Mouse (Mus musculus) CH12.LX (cell line): ENCODE data around the gene Zfp964. TPM values are rescaled to one million over a fixed set of nuclear protein-coding genes. Genes with fewer than 3 reads are reported as not detected.

ENCODE experiments used
- DNase-seq: peaks from one replicate; pipeline ENCODE4 v3.0.0-alpha.2; 2013; ENCODE audit errors: extremely low read depth
- H3K27ac ChIP-seq: 2 replicates; pipeline ENCODE4 v1.5.1; 2012; ENCODE audit warnings: low read depth, mild to moderate bottlenecking, control low read depth, moderate library complexity; ENCODE audit not compliant: insufficient read depth
- H3K27me3 ChIP-seq: replicated peaks from 2 replicates; pipeline ENCODE3; 2012; ENCODE audit warnings: inconsistent platforms
- H3K36me3 ChIP-seq, 2 experiments: replicated peaks in 1 of 2; 2 replicates each; pipeline versions ENCODE3 to v1.6.1; 2012; ENCODE audit warnings: inconsistent platforms in 1 of 2, low read length in 1 of 2, mild to moderate bottlenecking in 1 of 2, mixed read lengths in 1 of 2, moderate library complexity in 1 of 2; ENCODE audit not compliant: control insufficient read depth in 1 of 2, insufficient read depth in 1 of 2
- H3K4me1 ChIP-seq, 2 experiments: 2 replicates each; pipeline ENCODE4 v1.6.1; 2012; ENCODE audit warnings: inconsistent platforms in 1 of 2, moderate library complexity in 1 of 2; ENCODE audit not compliant: insufficient read depth in 2 of 2, control insufficient read depth in 1 of 2
- H3K4me2 ChIP-seq: 2 replicates; pipeline ENCODE4 v1.6.1; 2012; ENCODE audit warnings: low read depth, mild to moderate bottlenecking, control low read depth; ENCODE audit not compliant: poor library complexity, insufficient read depth, severe bottlenecking
- H3K4me3 ChIP-seq, 3 experiments: fragments of 150-350 bp in 1 of 3; sonication (generic) in 1 of 3; replicated peaks in 1 of 3; 2 replicates each; pipeline versions ENCODE3 to v1.5.1; 2011 to 2012; ENCODE audit warnings: low read depth in 2 of 3, low read length in 2 of 3, mild to moderate bottlenecking in 2 of 3, moderate library complexity in 2 of 3, control low read depth in 1 of 3, improper control_type of control experiment in 1 of 3, inconsistent platforms in 1 of 3, mixed read lengths in 1 of 3; ENCODE audit not compliant: poor library complexity in 1 of 3
- H3K79me2 ChIP-seq: replicated peaks from 2 replicates; pipeline ENCODE4 v1.6.1; 2012; ENCODE audit warnings: mild to moderate bottlenecking, moderate library complexity; ENCODE audit not compliant: control insufficient read depth, poor library complexity, insufficient read depth, severe bottlenecking; ENCODE audit errors: extremely low read depth
- H3K9ac ChIP-seq: 2 replicates; pipeline ENCODE4 v1.6.1; 2012; ENCODE audit warnings: low read depth, mild to moderate bottlenecking, control low read depth, moderate library complexity; ENCODE audit not compliant: insufficient read depth
- H3K9me3 ChIP-seq: replicated peaks from 2 replicates; pipeline ENCODE3; 2012; ENCODE audit warnings: low read length, inconsistent platforms, mixed read lengths
- BHLHE40 ChIP-seq: IDR thresholded peaks from 2 replicates; pipeline ENCODE4 v1.6.1; 2011; ENCODE audit warnings: mild to moderate bottlenecking, low read depth, low read length, improper control_type of control experiment
- CHD1 ChIP-seq: IDR thresholded peaks from 2 replicates; pipeline ENCODE4 v1.6.1; 2012; ENCODE audit warnings: low read depth, low read length, improper control_type of control experiment, inconsistent platforms
- CTCF ChIP-seq, 2 experiments: IDR thresholded peaks in 1 of 2; conservative IDR thresholded peaks in 1 of 2; 2 replicates each; pipeline ENCODE4 v1.5.1; 2011 to 2012; ENCODE audit warnings: low read depth in 2 of 2, low read length in 2 of 2, improper control_type of control experiment in 1 of 2, inconsistent platforms in 1 of 2, mild to moderate bottlenecking in 1 of 2, moderate library complexity in 1 of 2
- ELF1 ChIP-seq: IDR thresholded peaks from 2 replicates; pipeline ENCODE4 v1.6.1; 2014; ENCODE audit warnings: low read depth, mild to moderate bottlenecking, inconsistent platforms, low read length, improper control_type of control experiment
- EP300 ChIP-seq: IDR thresholded peaks from 2 replicates; pipeline ENCODE4 v1.6.1; 2011; ENCODE audit warnings: low read length, improper control_type of control experiment
- ETS1 ChIP-seq: conservative IDR thresholded peaks from 2 replicates; pipeline ENCODE4 v1.6.1; 2012; ENCODE audit warnings: low read depth, mild to moderate bottlenecking, inconsistent platforms, low read length, improper control_type of control experiment, moderate library complexity
- HCFC1 ChIP-seq: IDR thresholded peaks from 2 replicates; pipeline ENCODE4 v1.6.1; 2012; ENCODE audit warnings: low read depth, mild to moderate bottlenecking, inconsistent platforms, low read length, improper control_type of control experiment
- IRF4 ChIP-seq: IDR thresholded peaks from 2 replicates; pipeline ENCODE4 v1.6.1; 2014; ENCODE audit warnings: low read depth, mild to moderate bottlenecking, inconsistent platforms, low read length, improper control_type of control experiment
- JUN ChIP-seq: IDR thresholded peaks from 2 replicates; pipeline ENCODE4 v1.6.1; 2011; ENCODE audit warnings: low read depth, mild to moderate bottlenecking, low read length, improper control_type of control experiment, moderate library complexity; ENCODE audit not compliant: insufficient read depth
- JUND ChIP-seq: conservative IDR thresholded peaks from 2 replicates; pipeline ENCODE4 v1.6.1; 2011; ENCODE audit warnings: low read depth, low read length, improper control_type of control experiment
- MAFK ChIP-seq: IDR thresholded peaks from 2 replicates; pipeline ENCODE4 v1.6.1; 2011; ENCODE audit warnings: low read length, improper control_type of control experiment; ENCODE audit not compliant: insufficient replicate concordance
- MAX ChIP-seq: IDR thresholded peaks from 2 replicates; pipeline ENCODE4 v1.6.1; 2011; ENCODE audit warnings: low read length, improper control_type of control experiment
- MAZ ChIP-seq: IDR thresholded peaks from 2 replicates; pipeline ENCODE4 v1.6.1; 2012; ENCODE audit warnings: low read depth, mild to moderate bottlenecking, inconsistent platforms, low read length, improper control_type of control experiment, moderate library complexity
- MEF2A ChIP-seq: IDR thresholded peaks from 2 replicates; pipeline ENCODE4 v1.6.1; 2014; ENCODE audit warnings: low read depth, mild to moderate bottlenecking, inconsistent platforms, low read length, improper control_type of control experiment, borderline replicate concordance
- NELFE ChIP-seq: IDR thresholded peaks from 2 replicates; pipeline ENCODE4 v1.6.1; 2011; ENCODE audit warnings: low read depth, low read length, improper control_type of control experiment
- PAX5 ChIP-seq: IDR thresholded peaks from 2 replicates; pipeline ENCODE4 v1.6.1; 2012; ENCODE audit warnings: low read length, inconsistent platforms, mixed read lengths
- POLR2A ChIP-seq: IDR thresholded peaks from 2 replicates; pipeline ENCODE4 v1.6.1; 2011; ENCODE audit warnings: low read depth, mild to moderate bottlenecking, improper control_type of control experiment, low read length
- POLR2AphosphoS2 ChIP-seq: IDR thresholded peaks from 2 replicates; pipeline ENCODE4 v1.6.1; 2011; ENCODE audit warnings: low read depth, low read length, improper control_type of control experiment
- RAD21 ChIP-seq: IDR thresholded peaks from 2 replicates; pipeline ENCODE4 v1.6.1; 2011; ENCODE audit warnings: low read depth, mild to moderate bottlenecking, low read length, improper control_type of control experiment, moderate library complexity
- RCOR1 ChIP-seq: conservative IDR thresholded peaks from 2 replicates; pipeline ENCODE4 v1.6.1; 2012; ENCODE audit warnings: low read depth, mild to moderate bottlenecking, inconsistent platforms, low read length, improper control_type of control experiment
- SIN3A ChIP-seq: IDR thresholded peaks from 2 replicates; pipeline ENCODE4 v1.6.1; 2012; ENCODE audit warnings: low read length, improper control_type of control experiment, inconsistent platforms
- SMC3 ChIP-seq: IDR thresholded peaks from 2 replicates; pipeline ENCODE4 v1.6.1; 2011; ENCODE audit warnings: low read depth, low read length, improper control_type of control experiment
- TBP ChIP-seq: conservative IDR thresholded peaks from 2 replicates; pipeline ENCODE4 v1.6.1; 2011; ENCODE audit warnings: low read depth, low read length, improper control_type of control experiment
- UBTF ChIP-seq: IDR thresholded peaks from 2 replicates; pipeline ENCODE4 v1.6.1; 2012; ENCODE audit warnings: low read depth, mild to moderate bottlenecking, inconsistent platforms, low read length, improper control_type of control experiment, moderate library complexity
- ZC3H11A ChIP-seq: IDR thresholded peaks from 2 replicates; pipeline ENCODE4 v1.6.1; 2012; ENCODE audit warnings: low read depth, mild to moderate bottlenecking, inconsistent platforms, low read length, improper control_type of control experiment
- ZKSCAN1 ChIP-seq: IDR thresholded peaks from 2 replicates; pipeline ENCODE4 v1.6.1; 2012; ENCODE audit warnings: low read depth, inconsistent platforms, low read length, improper control_type of control experiment, borderline replicate concordance
- ZNF384 ChIP-seq: IDR thresholded peaks from 2 replicates; pipeline ENCODE4 v1.6.1; 2012; ENCODE audit warnings: low read depth, low read length, improper control_type of control experiment, inconsistent platforms
- dilution Hi-C: fragments of 300-500 bp; cut with MboI; formaldehyde crosslinking; loops from 2 replicates; pipeline ENCODE4 v1.14.3; 2020; ENCODE audit warnings: low sequenced_read_pairs; ENCODE audit not compliant: extremely low pct_unique_long_range_greater_than_20kb, extremely low pct_ligation_motif_present
- in situ Hi-C: fragments of 300-500 bp; cut with MboI; formaldehyde crosslinking; loops from 3 replicates; pipeline ENCODE4 v1.14.3; 2019; ENCODE audit warnings: low sequenced_read_pairs, low pct_ligation_motif_present, low pct_unique_long_range_greater_than_20kb, mixed read lengths
- polyA plus RNA-seq: library from polyadenylated mRNA; unstranded; fragments of >175 nt; gene quantifications from 2 replicates; pipeline ENCODE4 v1.2.1, GENCODE M21; 2012; ENCODE audit warnings: low read depth; ENCODE audit not compliant: insufficient read length
- total RNA-seq, 2 experiments: library from RNA; depleted of rRNA; stranded (reverse); fragments of 300-350 nt in 1 of 2; fragments of >200 nt in 1 of 2; gene quantifications; 2 replicates each; pipeline ENCODE4 v1.2.3; 2012 to 2014

The Zfp964 gene
- total and polyA plus RNA-seq, 3 experiments, result 0.37 to 0.63 (median 0.55) TPM

DNA sequence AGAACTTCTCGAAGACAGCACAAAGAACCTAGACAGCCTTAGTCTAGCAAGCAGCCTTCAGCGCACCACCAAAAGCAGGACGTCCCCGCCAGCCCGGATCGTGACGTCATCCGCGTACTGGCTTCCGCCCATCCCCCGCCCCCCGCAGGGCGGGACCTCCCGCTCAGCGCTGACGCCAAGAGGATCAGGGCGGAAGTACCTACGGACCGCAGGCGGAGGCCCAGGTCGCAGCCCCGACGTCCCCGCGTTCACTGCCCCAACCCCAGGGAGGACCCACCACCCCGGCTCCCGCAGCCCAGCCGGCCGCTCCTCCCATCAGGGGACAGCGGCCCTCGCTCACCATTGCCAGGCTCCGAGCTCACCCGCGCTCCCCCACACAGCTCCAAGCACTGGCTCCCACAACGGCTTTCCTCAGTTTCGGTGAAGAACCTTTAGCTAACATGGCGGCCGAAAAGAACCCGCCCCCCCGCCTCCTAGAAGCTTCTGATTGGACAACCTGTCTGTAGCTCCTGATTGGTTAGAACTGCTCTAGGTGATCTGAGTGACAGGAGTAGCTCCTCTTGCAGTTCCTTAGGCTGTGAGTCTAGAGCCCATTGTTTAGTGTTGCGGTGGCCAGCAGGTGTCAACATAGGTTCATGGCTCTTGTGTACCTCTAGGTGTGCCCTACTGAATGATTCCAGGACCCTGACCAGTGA lies 29.0 kb upstream of the Zfp964 start, which contains the start of gene Zfp868 (continued):
- TF ChIP-seq ELF1, result peak; percentile 96
- TF ChIP-seq NELFE, result peak; percentile 88
- TF ChIP-seq UBTF, result no peak
- peak; percentile 39; the same call in 1 of the 2 replicates for TF ChIP-seq ETS1
- 0 out of 2 replicates have a peak, but pooled peaks have one; percentile 13 for TF ChIP-seq BHLHE40
- peak; percentile 64; the same call in 1 of the 2 replicates for TF ChIP-seq JUN
- no peak for TF ChIP-seq MAFK
- TF ChIP-seq ZKSCAN1, result no peak
- peak; percentile 95 for TF ChIP-seq POLR2A
- 0 out of 2 replicates have a peak, but pooled peaks have one; percentile 8 for TF ChIP-seq ZC3H11A
- peak; percentile 45; the same call in 1 of the 2 replicates for TF ChIP-seq MAZ
- TF ChIP-seq MAX, result peak; percentile 51; the same call in 1 of the 2 replicates
- TF ChIP-seq RAD21, result peak; percentile 91
- peak; percentile 90 for TF ChIP-seq HCFC1
- TF ChIP-seq TBP, result peak; percentile 86
- peak; percentile 73 for TF ChIP-seq SMC3

- in situ Hi-C loops, result no loop called here
- Histone ChIP-seq H3K4me3 (peak overlapping the region in 1 of 3 experiments; percentile 72), H3K79me2 (no peaks in the 10 kb centered on the region), H3K4me2 (peak overlapping the region; percentile 86), H3K27me3 (peaks cover 12% of the 10 kb centered on the region), H3K9me3 (peaks cover 3% of the 10 kb centered on the region), H3K9ac (no peak overlapping the region), H3K27ac (no peak overlapping the region), H3K4me1 (peaks cover 3 to 5% of the 10 kb centered on the region in 2 experiments), H3K36me3 (no peaks in the 10 kb centered on the region)
- dilution Hi-C loops, result no loop called here
- TF ChIP-seq ZNF384, result peak; percentile 52; the same call in 1 of the 2 replicates
- TF ChIP-seq SIN3A, result no peak
- DNase-seq, result no peak
Observed at GRCm38 (mm10) chr8:69653808-69654357, 396 bp upstream of the Zfp964 start.

DNA sequence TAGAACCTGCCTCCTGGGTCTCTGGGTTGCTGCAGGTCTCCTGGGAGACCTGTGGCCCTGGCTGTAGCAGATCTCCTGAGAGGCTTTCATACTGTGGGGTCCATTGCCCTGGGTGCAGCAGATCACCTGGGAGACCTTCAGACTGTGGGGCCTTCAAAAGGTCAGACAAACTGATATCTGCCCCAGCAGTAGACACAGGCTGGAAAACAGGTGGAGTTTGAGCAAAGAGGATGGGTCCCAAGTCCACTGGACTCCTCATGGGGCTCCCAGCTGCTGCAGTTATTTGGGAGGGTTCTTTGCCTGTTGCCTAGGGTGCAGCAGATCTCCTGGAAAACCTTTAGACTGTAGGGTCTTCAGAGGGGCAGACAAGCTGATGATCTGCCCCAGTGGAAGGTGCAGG lies 7.0 kb downstream of the Zfp964 start:
- Histone ChIP-seq H3K4me2 (no peak overlapping the region), H3K79me2 (no peaks in the 10 kb centered on the region), H3K36me3 (peaks cover 0 to 8% of the 10 kb centered on the region in 2 experiments), H3K27me3 (no peaks in the 10 kb centered on the region), H3K27ac (no peak overlapping the region), H3K9me3 (no peaks in the 10 kb centered on the region), H3K4me1 (no peaks in the 10 kb centered on the region), H3K4me3 (no peak overlapping the region), H3K9ac (no peak overlapping the region)
- in situ Hi-C loops, result no loop called here
- TF ChIP-seq MAX, result no peak
- no peak for TF ChIP-seq ZC3H11A
- no peak for TF ChIP-seq MAZ
- no peak for TF ChIP-seq RAD21
- TF ChIP-seq PAX5, result no peak
- no peak for TF ChIP-seq POLR2A
- no peak for TF ChIP-seq RCOR1
- no peak for TF ChIP-seq JUND
- no peak for TF ChIP-seq SMC3
- TF ChIP-seq CHD1, result no peak
- TF ChIP-seq ZNF384, result no peak
- no peak for TF ChIP-seq MEF2A
- no peak for TF ChIP-seq NELFE
- no peak for TF ChIP-seq POLR2AphosphoS2
- no peak for TF ChIP-seq CTCF (conservative IDR thresholded peaks at IDR 0.05 in 1 of 2, IDR thresholded peaks at IDR 0.05 in 1 of 2; ENCODE audit: low read depth in 2 of 2, low read length in 2 of 2)
- no peak for TF ChIP-seq EP300
- TF ChIP-seq IRF4, result no peak
- dilution Hi-C loops, result no loop called here
- DNase-seq, result no peak
